Mouse (Mus musculus) E14TG2a.4 (cell line): ENCODE measurements around the gene Zcchc14.

Experiments
- CTCF ChIP-seq: conservative IDR thresholded peaks from 2 replicates; pipeline ENCODE4 v1.5.1; 2014; ENCODE audit warnings: low read length
- NANOG ChIP-seq: IDR thresholded peaks from 2 replicates; pipeline ENCODE4 v1.6.1; 2014; ENCODE audit warnings: borderline replicate concordance, low read length, mixed read lengths
- POU5F1 ChIP-seq: IDR thresholded peaks from 2 replicates; pipeline ENCODE4 v1.6.1; 2014; ENCODE audit warnings: low read length, borderline replicate concordance

DNA sequence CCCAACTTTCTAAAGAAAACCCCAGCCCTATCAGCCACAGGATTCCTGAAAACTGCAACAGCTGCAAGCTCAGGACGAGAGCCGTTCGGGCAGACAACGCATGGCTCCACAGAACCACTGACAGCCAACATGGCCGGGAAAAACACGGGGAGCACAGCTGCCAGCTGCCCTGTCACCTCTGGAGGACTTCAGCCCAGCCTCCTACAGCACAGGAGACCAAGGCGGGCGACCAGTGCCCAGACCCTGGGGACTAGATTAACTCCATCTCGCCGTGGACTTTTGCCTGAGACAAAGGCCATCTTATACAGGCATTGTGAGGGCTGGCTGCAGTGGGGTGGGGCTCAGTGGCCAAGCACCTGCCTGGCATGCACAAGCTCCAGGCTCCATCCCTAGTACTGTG lies 2.8 kb downstream of the Zcchc14 start:
- TF ChIP-seq CTCF (no peak), POU5F1 (no peak), NANOG (no peak)
